Mouse (Mus musculus) v-Abl transformed pro-B cells (cell line): ENCODE data around the gene Abhd14b.

Source experiments
- in situ Hi-C, 2 experiments: fragments of 400-800 bp; cut with MboI; formaldehyde crosslinking; loops; one replicate each; pipeline ENCODE4 v1.15.1; 2025; ENCODE audit not compliant: unreplicated experiment in 2 of 2

Gene Abhd14b

DNA sequence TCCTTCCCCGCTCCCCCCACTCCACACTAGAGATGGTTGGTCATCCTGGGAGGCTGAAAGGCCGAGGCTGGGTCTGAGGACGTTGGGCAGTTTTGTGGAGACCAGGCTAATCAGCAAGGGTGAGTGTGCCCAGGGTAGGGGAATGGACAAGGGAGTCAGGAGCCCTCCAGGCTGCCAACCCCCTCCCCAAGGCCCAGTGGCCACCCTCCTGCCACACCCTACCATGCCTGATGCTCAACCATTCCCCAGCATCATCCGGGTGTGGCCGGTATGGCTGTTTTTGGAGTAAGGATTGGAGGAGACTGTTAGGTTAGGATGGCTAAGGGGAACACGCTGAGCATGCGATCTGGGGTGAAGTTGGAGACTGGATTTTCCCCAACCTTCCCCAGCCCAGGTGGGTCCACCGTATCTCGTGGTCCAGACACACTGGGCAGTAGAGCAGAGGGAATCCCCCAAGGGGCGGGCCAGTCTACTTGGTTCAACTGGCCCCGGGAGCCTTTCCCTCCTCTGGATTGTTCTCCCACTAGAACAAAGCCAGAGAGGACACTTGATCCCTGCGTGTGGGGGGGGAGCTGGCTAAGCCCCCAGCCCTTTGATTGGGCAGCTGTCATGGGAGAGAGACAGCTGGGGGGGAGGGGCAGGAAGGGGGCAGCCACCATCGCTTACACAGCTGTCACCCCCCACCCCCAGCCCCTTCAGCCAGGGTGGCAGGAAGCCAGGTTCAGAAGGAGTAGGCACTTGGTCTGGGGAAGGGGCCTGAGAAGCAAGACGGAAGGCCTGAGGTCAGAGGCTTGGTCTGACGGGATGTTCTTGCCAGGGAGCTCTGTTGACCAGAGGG lies 9.3 kb downstream of the Abhd14b start:
- in situ Hi-C loops: loop anchor here in 1 of 2 experiments (25.0 kb wide), 1 partner anchor 619 kb away; the partner anchor contains the start of gene Col6a6

- in situ Hi-C loops: loop anchor here in 1 of 2 experiments (25.0 kb wide), 1 partner anchor 620 kb away; the partner anchor contains the start of gene Col6a6
These were observed 9.9 kb downstream of the Abhd14b start for GRCm38 (mm10) chr9:106457163-106457559.

DNA sequence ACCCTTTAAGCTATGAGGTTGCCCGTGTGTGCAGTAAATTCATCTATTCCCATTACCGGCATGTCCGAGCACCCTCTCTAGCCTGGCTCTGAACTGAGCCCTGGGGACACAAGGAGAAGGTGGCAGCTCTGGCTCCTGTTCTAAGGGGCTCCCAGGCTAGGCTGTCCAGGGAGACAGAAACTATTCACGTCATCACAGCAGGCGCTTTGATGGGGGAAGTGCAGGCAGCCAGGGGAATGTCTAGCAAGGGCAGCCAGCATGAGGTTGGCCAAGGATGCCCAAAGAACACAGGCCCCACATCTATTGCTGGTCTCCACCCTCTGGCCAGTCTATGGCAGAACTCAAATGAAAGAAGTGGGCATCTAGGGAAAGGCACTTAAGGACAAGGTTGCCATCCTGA lies 10.7 kb downstream of the Abhd14b start:
- in situ Hi-C loops: loop anchor here in 1 of 2 experiments (25.0 kb wide), 1 partner anchor 621 kb away; the partner anchor contains the start of gene Col6a6

GRCm38 (mm10) chr9:106459946-106460345 lies 12.7 kb downstream of the Abhd14b start:
- in situ Hi-C loops: loop anchor here in 1 of 2 experiments (25.0 kb wide), 1 partner anchor 623 kb away; the partner anchor contains the start of gene Col6a6

GRCm38 (mm10) chr9:106460401-106461025 lies 13.3 kb downstream of the Abhd14b start:
- in situ Hi-C loops: loop anchor here in 1 of 2 experiments (25.0 kb wide), 1 partner anchor 623 kb away; the partner anchor contains the start of gene Col6a6

GRCm38 (mm10) chr9:106461026-106461415 lies 13.8 kb downstream of the Abhd14b start:
- in situ Hi-C loops: loop anchor here in 1 of 2 experiments (25.0 kb wide), 1 partner anchor 624 kb away; the partner anchor contains the start of gene Col6a6

GRCm38 (mm10) chr9:106461641-106462429 lies 14.6 kb downstream of the Abhd14b start:
- in situ Hi-C loops: loop anchor here in 1 of 2 experiments (25.0 kb wide), 1 partner anchor 625 kb away; the partner anchor contains the start of gene Col6a6

DNA sequence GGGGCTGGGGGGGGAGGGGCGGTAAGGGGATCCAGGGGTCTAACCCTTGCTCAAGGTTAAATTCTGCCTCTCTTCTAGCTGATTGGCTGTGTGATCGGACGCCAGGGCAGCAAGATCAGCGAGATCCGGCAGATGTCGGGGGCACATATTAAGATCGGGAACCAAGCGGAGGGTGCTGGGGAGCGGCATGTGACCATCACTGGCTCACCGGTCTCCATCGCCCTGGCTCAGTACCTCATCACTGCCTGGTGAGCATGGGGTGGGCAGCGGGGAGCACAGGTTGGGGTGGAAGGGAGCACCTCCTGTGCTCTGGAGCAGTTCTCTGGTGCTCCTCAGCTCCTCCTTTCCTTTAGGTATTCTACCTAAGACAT lies 15.2 kb downstream of the Abhd14b start:
- in situ Hi-C loops: loop anchor here in 1 of 2 experiments (25.0 kb wide), 1 partner anchor 625 kb away; the partner anchor contains the start of gene Col6a6

- in situ Hi-C loops: loop anchor here in 1 of 2 experiments (25.0 kb wide), 1 partner anchor 626 kb away; the partner anchor contains the start of gene Col6a6
These were observed 16.1 kb downstream of the Abhd14b start for GRCm38 (mm10) chr9:106463122-106464063.

- in situ Hi-C loops: loop anchor here in 1 of 2 experiments (25.0 kb wide), 1 partner anchor 628 kb away; the partner anchor contains the start of gene Col6a6
These were observed 17.7 kb downstream of the Abhd14b start for GRCm38 (mm10) chr9:106464751-106465541.

DNA sequence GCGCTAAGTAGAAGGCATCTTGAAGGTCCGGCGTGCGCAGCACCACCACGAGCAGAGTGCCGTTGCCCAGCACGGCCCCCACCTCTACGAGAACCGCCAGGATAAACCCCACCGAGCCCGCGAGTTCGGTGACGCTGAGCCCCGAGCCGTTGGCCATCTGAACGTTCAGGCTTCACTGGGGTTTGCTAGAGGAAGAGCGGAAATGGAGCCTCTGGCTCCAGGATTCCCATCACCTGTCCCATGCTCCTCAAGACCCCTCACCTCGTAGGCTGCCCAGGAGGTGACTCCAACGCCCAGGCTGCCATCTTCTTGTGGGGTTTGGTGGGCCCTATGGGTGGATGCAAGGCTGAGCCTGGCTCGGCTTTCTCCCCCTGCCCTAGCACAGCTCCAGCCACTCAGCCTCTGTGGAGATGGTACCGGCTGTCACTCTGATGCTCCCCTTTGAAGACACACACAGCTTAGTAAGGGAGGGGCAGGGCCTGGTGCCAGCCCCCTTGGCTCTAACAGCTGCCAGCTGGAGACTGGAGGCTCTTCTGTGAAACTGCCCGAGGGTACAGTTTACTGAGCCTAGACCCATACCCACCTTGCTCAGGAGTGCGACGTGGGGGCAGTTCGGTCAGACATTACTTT lies 18.4 kb downstream of the Abhd14b start, which contains the start of gene Gpr62:
Gene Gpr62, minus strand, starts transcription at position 368 of the 630 bp plus-strand sequence.
- in situ Hi-C loops: loop anchor here in 1 of 2 experiments (25.0 kb wide), 1 partner anchor 628 kb away; the partner anchor contains the start of gene Col6a6

- in situ Hi-C loops: loop anchor here in 1 of 2 experiments (25.0 kb wide), 1 partner anchor 629 kb away; the partner anchor contains the start of gene Col6a6
These were observed 19.5 kb downstream of the Abhd14b start for GRCm38 (mm10) chr9:106466721-106467120.

GRCm38 (mm10) chr9:106467746-106468145 lies 20.5 kb downstream of the Abhd14b start:
- in situ Hi-C loops: loop anchor here in 1 of 2 experiments (25.0 kb wide), 1 partner anchor 630 kb away; the partner anchor contains the start of gene Col6a6

DNA sequence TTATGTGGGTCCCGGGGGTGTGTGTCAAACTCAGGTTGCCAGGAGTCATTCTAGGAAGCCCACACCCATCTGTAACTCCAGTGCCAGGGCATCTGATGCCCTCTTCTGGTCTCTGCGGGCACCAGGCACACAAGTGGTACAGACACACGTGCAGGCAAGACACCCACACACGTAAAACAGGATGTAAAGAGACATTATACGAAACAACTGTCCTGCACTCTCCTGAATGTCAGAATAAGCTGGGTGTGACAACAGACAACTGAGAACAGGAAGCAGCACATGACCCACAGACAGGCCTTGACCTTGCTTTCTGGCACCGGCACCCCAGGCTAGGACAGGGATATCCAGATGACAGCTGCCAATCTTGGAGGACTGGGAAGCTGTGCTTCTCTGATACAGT lies 22.1 kb downstream of the Abhd14b start:
- in situ Hi-C loops: loop anchor here in 1 of 2 experiments (25.0 kb wide), 1 partner anchor 632 kb away; the partner anchor contains the start of gene Col6a6

- in situ Hi-C loops: loop anchor here (10.0 to 25.0 kb wide), 2 partner anchors 45 to 632 kb away; partner anchors contain the start of genes Col6a6 (in 1 of the 2) and Rpl29 (in 1 of the 2)
These were observed 22.5 kb downstream of the Abhd14b start for GRCm38 (mm10) chr9:106469776-106470175.

GRCm38 (mm10) chr9:106470991-106471750 lies 23.9 kb downstream of the Abhd14b start:
- in situ Hi-C loops: loop anchor here (10.0 to 25.0 kb wide), 2 partner anchors 46 to 634 kb away; partner anchors contain the start of genes Col6a6 (in 1 of the 2) and Rpl29 (in 1 of the 2)
